Mouse (Mus musculus): Measurements from ENCODE around the gene Hhipl1.

DNA sequence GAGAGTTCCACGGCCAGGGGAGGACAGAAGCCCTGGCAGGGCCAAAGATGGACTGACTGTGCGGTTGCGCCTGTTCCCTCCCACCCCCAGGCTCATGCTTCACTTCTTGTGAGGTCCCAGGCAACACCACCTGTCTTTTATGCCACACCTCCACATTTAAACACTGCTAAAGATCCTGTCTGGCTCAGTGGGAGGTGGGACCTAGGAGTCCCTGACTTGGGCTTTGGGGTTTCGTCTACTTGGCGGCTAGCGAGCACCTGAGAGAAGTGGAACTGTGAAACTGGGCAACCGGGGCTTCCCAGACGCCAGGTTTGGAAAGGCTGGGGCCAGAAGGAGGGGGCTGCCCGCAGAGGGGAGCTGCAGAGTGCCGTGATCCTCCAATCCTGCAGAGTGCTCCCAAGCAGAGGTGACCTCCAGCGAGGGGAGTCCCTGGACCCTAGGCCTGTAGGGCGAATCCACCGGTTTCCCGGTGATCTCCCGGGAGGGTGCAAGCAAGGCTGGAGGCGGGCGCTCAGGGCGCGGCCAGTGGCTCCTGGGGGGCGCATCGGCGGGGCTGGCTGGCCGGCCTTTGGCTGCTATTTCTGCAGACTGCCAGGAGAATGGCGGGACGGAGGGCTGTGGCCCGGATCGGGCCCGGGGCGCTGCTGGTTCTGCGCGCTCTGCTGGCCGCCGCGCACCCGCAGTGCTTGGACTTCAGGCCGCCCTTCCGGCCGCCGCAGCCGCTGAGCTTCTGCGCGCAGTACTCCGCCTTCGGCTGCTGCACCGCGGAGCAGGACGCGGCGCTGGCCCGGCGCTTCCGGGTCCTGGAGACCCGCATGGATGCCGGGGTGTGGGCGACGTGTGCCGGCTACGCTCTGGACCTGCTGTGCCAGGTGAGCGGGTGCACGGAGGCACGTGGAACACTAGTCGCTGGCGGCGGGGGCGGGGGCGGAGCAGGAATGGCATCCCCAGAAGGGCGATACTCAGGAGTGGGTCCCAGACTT, at the start of gene Hhipl1:
- TF ChIP-seq CTCF (IDR thresholded peaks at IDR 0.05; ENCODE audit: control insufficient read depth, insufficient read depth, insufficient replicate concordance, low read depth, low read length): no peak
- no peak for TF ChIP-seq POLR2A (IDR thresholded peaks at IDR 0.05; ENCODE audit: control insufficient read depth, low read depth, low read length)
